Mouse (Mus musculus): ENCODE results near the gene Mef2b. TPM values are rescaled to one million over a fixed set of nuclear protein-coding genes. Genes with fewer than 3 reads are reported as not detected.
"Not testable (repeated sequence)": the region's sequence is repeated elsewhere in the genome, so short reads cannot be mapped to it uniquely, and the experiment has no call there.

Gene Mef2b
- polyA plus RNA-seq, 1 experiment, result 0.16 TPM

DNA sequence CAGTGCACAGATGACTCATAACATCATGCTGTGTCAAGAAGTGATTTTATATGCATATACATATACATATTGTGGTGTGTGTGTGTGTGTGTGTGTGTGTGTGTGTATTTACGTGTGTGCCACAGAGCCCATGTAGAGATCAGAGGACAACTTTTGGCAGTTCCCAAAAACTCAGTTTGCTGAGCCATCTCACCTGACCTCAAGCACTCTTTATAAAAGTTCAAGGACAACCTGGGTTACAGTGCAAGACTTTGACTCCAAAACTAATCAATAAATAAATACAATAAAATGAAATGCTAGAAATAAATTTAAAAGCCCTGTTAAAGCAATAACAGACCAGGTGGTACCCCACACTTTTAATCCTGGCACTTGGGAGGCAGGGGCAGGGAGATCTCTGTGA lies 71.8 kb downstream of the Mef2b start:
- TF ChIP-seq CTCF (conservative IDR thresholded peaks at IDR 0.05; ENCODE audit: insufficient read depth, insufficient read length, low read depth, low read length), result no peak
- TF ChIP-seq POLR2A (IDR thresholded peaks at IDR 0.05; ENCODE audit: low read depth, low read length), result no peak
- peak overlapping the region; percentile 57 for H3K27ac ChIP-seq (ENCODE audit: insufficient read depth, low read depth, low read length)
- WGBS, result 27% methylated on average over 1 of the region's 1 CpGs
- peak overlapping the region; percentile 68 for H3K4me3 ChIP-seq (ENCODE audit: insufficient read depth, low read depth, low read length)
- H3K36me3 ChIP-seq (ENCODE audit: control insufficient read depth, insufficient read depth, low read length), result no peaks in the 10 kb centered on the region
- H3K27me3 ChIP-seq (replicated peaks; ENCODE audit: control insufficient read depth, insufficient read depth, low read length), result no peaks in the 10 kb centered on the region
- H3K4me1 ChIP-seq (ENCODE audit: control insufficient read depth, insufficient read depth, low read length), result peaks cover 17% of the 10 kb centered on the region; the same call in 1 of the 2 replicates
- DNase-seq, result no peak

DNA sequence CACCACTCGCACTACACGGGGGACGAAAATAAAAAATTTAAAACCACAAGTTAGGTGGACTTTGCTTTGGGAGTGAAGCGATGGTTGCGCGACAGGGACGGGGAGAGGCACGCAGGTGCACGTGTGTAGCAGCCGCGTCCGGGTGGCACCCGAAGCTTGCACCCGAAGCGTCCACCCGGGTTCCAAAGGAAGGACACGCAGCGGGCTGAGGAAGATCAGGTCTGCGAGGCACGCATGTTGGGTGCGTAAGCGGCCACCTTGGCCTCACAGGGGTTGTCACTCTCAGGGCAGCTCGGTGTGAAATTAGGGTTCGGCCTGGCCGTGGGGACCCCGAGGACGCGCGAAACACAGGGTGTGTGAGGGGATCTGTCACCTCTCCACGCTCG lies 72.2 kb downstream of the Mef2b start:
- H3K27ac ChIP-seq (ENCODE audit: insufficient read depth, low read depth, low read length), result peak overlapping the region; percentile 57

DNA sequence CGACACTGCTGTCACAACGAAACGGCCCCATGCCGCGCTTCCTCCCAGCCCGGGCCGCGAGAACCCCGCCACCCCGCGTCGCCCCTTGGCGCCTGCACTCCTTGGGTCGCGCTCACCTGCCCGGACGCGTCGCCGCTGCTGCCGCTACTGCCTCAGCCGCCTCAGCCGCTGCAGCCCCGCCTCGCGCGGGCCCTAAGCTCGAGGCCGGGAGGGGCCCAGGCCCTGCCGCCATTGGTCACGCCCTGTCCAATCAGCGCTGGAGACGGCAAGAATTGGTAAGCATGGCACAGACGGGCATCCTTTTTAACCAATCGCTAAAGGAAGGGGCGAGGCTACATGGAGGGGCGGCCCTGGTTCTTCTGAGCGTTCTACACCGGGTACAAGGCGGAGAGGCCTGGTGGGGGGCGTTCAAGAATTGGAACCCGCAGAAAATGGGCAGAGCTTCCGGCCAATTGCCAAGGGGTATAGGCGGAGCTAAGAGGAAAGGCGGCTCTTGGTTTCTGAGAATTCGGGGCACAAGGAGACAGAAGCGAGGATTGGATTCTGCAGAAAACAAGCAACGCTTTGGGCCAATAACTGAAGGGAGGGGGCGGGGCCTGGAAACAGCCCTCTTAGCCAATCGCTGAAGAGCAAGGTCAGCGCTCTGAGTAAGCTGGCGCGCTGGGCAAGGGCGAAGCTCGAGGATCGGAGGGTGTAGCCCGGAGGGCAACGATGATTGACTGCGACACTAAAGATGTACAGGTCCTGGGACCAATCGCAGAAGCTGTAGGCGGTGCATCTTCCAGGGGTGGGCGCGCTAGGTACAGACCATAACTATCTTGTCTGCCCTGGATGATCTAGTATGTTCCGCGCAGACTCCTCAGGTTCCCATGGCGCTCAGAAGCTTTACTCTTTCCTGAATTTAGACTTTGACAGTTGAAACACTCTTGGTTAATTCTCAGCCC lies 72.9 kb downstream of the Mef2b start, which contains the start of gene Slc25a42:
Gene Slc25a42 (minus strand): TSS at position 194 of the 944 bp plus-strand sequence.
- DNase-seq, result peak; percentile 100
- peaks cover 29% of the 10 kb centered on the region; the same call in 1 of the 2 replicates for H3K4me1 ChIP-seq (ENCODE audit: control insufficient read depth, insufficient read depth, low read length)
- H3K36me3 ChIP-seq (ENCODE audit: control insufficient read depth, insufficient read depth, low read length), result no peaks in the 10 kb centered on the region
- H3K27ac ChIP-seq (ENCODE audit: insufficient read depth, low read depth, low read length), result peak within 1 kb of the TSS; percentile 83
- no peaks in the 10 kb centered on the region for H3K27me3 ChIP-seq (replicated peaks; ENCODE audit: control insufficient read depth, insufficient read depth, low read length)
- H3K4me3 ChIP-seq (ENCODE audit: insufficient read depth, low read depth, low read length), result peak within 1 kb of the TSS; percentile 68
- TF ChIP-seq CTCF (conservative IDR thresholded peaks at IDR 0.05; ENCODE audit: insufficient read depth, insufficient read length, low read depth, low read length) (no peak), POLR2A (IDR thresholded peaks at IDR 0.05; ENCODE audit: low read depth, low read length) (peak; percentile 83)
- under 1% methylated on average over 66 of the region's 66 CpGs for WGBS

More for the DNA sequence above, 72.2 kb downstream of the Mef2b start:
- H3K4me1 ChIP-seq (ENCODE audit: control insufficient read depth, insufficient read depth, low read length), result peaks cover 22% of the 10 kb centered on the region; the same call in 1 of the 2 replicates
- H3K4me3 ChIP-seq (ENCODE audit: insufficient read depth, low read depth, low read length), result peak overlapping the region; percentile 68
- TF ChIP-seq CTCF (conservative IDR thresholded peaks at IDR 0.05; ENCODE audit: insufficient read depth, insufficient read length, low read depth, low read length) (no peak), POLR2A (IDR thresholded peaks at IDR 0.05; ENCODE audit: low read depth, low read length) (no peak)
- H3K36me3 ChIP-seq (ENCODE audit: control insufficient read depth, insufficient read depth, low read length), result no peaks in the 10 kb centered on the region
- 1% methylated on average over 31 of the region's 31 CpGs for WGBS
- peak; percentile 42 for DNase-seq
- H3K27me3 ChIP-seq (replicated peaks; ENCODE audit: control insufficient read depth, insufficient read depth, low read length), result no peaks in the 10 kb centered on the region

GRCm38 (mm10) chr8:70214411-70214810 lies 74.9 kb downstream of the Mef2b start:
- H3K4me3 ChIP-seq (ENCODE audit: insufficient read depth, low read depth, low read length), result no peak overlapping the region
- WGBS, result 67% methylated on average over 3 of the region's 3 CpGs
- H3K27me3 ChIP-seq (replicated peaks; ENCODE audit: control insufficient read depth, insufficient read depth, low read length), result no peaks in the 10 kb centered on the region
- no peak for DNase-seq
- 0 out of 2 replicates have a peak overlapping the region, but pooled peaks have one; percentile 21 for H3K27ac ChIP-seq (ENCODE audit: insufficient read depth, low read depth, low read length)
- peaks cover 40% of the 10 kb centered on the region; the same call in 1 of the 2 replicates for H3K4me1 ChIP-seq (ENCODE audit: control insufficient read depth, insufficient read depth, low read length)
- no peaks in the 10 kb centered on the region for H3K36me3 ChIP-seq (ENCODE audit: control insufficient read depth, insufficient read depth, low read length)
- TF ChIP-seq CTCF (conservative IDR thresholded peaks at IDR 0.05; ENCODE audit: insufficient read depth, insufficient read length, low read depth, low read length) (no peak), POLR2A (IDR thresholded peaks at IDR 0.05; ENCODE audit: low read depth, low read length) (no peak)

- WGBS, result 80% methylated on average over 5 of the region's 5 CpGs
- H3K27me3 ChIP-seq (replicated peaks; ENCODE audit: control insufficient read depth, insufficient read depth, low read length), result no peaks in the 10 kb centered on the region
- no peak overlapping the region for H3K27ac ChIP-seq (ENCODE audit: insufficient read depth, low read depth, low read length)
- H3K4me1 ChIP-seq (ENCODE audit: control insufficient read depth, insufficient read depth, low read length), result peaks cover 44% of the 10 kb centered on the region; the same call in 1 of the 2 replicates
- DNase-seq, result no peak
- TF ChIP-seq CTCF (conservative IDR thresholded peaks at IDR 0.05; ENCODE audit: insufficient read depth, insufficient read length, low read depth, low read length) (no peak), POLR2A (IDR thresholded peaks at IDR 0.05; ENCODE audit: low read depth, low read length) (no peak)
- H3K4me3 ChIP-seq (ENCODE audit: insufficient read depth, low read depth, low read length), result no peak overlapping the region
- no peaks in the 10 kb centered on the region for H3K36me3 ChIP-seq (ENCODE audit: control insufficient read depth, insufficient read depth, low read length)
These were observed 75.6 kb downstream of the Mef2b start for GRCm38 (mm10) chr8:70215092-70215491.

DNA sequence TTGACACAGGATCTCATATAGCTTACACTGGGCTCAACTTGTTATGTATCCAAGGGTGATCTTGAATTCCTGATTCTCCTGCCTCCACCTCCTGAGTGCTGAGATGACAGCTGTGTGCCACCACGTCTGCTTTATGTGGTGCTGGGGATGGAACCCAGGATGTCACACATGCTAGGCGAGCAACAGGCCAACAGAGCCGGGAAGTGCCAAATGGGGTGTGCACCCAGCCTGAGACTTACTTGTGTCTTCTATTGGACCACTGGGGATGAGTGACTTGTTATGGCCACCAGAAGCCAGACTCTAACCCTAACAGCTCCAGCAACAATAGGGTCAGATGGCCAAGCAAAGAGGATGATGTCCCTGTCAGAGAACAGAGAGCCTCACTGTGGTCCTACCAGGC lies 76.7 kb downstream of the Mef2b start:
- H3K4me3 ChIP-seq (ENCODE audit: insufficient read depth, low read depth, low read length); DNase-seq; H3K27ac ChIP-seq (ENCODE audit: insufficient read depth, low read depth, low read length); H3K27me3 ChIP-seq (replicated peaks; ENCODE audit: control insufficient read depth, insufficient read depth, low read length); H3K36me3 ChIP-seq (ENCODE audit: control insufficient read depth, insufficient read depth, low read length): not testable (repeated sequence)
- H3K4me1 ChIP-seq (ENCODE audit: control insufficient read depth, insufficient read depth, low read length), result peaks cover 50% of the 10 kb centered on the region
- WGBS, result 70% methylated on average over 3 of the region's 3 CpGs

DNA sequence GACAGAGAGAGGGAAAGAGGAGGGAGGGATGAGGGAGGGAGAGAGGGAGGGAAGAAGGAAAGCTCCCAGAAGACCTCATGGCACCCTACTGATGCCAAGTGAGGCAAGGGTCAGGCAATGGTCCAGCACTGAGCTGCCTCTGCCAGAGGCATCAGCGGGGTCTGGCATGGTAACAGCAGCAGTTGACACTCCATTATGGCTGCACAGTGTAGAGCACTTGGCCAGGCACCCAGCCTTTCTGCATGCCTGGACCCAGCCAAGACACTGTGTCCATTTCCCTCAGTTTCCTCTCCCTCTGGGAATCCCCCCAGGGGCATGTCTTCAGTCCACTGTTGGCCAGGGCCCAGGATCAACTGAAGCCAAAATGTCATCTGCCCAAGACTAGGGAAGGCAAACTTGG lies 77.1 kb downstream of the Mef2b start:
- no peaks in the 10 kb centered on the region for H3K27me3 ChIP-seq (replicated peaks; ENCODE audit: control insufficient read depth, insufficient read depth, low read length)
- peak; percentile 94 for DNase-seq
- 20% methylated on average over 1 of the region's 1 CpGs for WGBS

More for the DNA sequence above, 77.1 kb downstream of the Mef2b start:
- no peaks in the 10 kb centered on the region for H3K36me3 ChIP-seq (ENCODE audit: control insufficient read depth, insufficient read depth, low read length)
- peak overlapping the region; percentile 98 for H3K27ac ChIP-seq (ENCODE audit: insufficient read depth, low read depth, low read length)
- H3K4me3 ChIP-seq (ENCODE audit: insufficient read depth, low read depth, low read length), result no peak overlapping the region
- H3K4me1 ChIP-seq (ENCODE audit: control insufficient read depth, insufficient read depth, low read length), result peaks cover 50% of the 10 kb centered on the region
- no peak for TF ChIP-seq POLR2A (IDR thresholded peaks at IDR 0.05; ENCODE audit: low read depth, low read length)
- no peak for TF ChIP-seq CTCF (conservative IDR thresholded peaks at IDR 0.05; ENCODE audit: insufficient read depth, insufficient read length, low read depth, low read length)

Other genes with a start within 250 kb of the Mef2b start
- gene Tssk6, start 237.5 kb upstream of the Mef2b start, polyA plus RNA-seq (2012; rRNA removed), result 1.3 and 1.5 TPM in 2 replicates
- 283 and 372 TPM in 2 replicates for gene Ndufa13, start 237.2 kb upstream of the Mef2b start, polyA plus RNA-seq (2012; rRNA removed)
- gene Yjefn3, start 237.0 kb upstream of the Mef2b start, polyA plus RNA-seq (2012; rRNA removed), result 3.9 and 5.6 TPM in 2 replicates
- 60.1 and 60.9 TPM in 2 replicates for gene Gatad2a, start 143.3 kb upstream of the Mef2b start, polyA plus RNA-seq (2012; rRNA removed)
- gene Mau2, start 97.0 kb upstream of the Mef2b start, polyA plus RNA-seq (2012; rRNA removed), result 47.1 and 63.3 TPM in 2 replicates
- gene Sugp1, start 96.9 kb upstream of the Mef2b start, polyA plus RNA-seq (2012; rRNA removed), result 9.0 and 10.9 TPM in 2 replicates
- gene Tm6sf2, start 66.8 kb upstream of the Mef2b start, polyA plus RNA-seq (2012; rRNA removed), result 30.2 and 37.5 TPM in 2 replicates
- 0.05 and 0.08 TPM in 2 replicates for gene Hapln4, start 56.3 kb upstream of the Mef2b start, polyA plus RNA-seq (2012; rRNA removed)
- 0.04 and 0.06 TPM in 2 replicates for gene Ncan, start 18.8 kb upstream of the Mef2b start, polyA plus RNA-seq (2012; rRNA removed)
- 13.8 and 14.8 TPM in 2 replicates for gene Nr2c2ap, start 8.4 kb upstream of the Mef2b start, polyA plus RNA-seq (2012; rRNA removed)
- gene Rfxank, start 557 bp upstream of the Mef2b start, polyA plus RNA-seq (2012; rRNA removed), result 29.9 and 31.9 TPM in 2 replicates
- gene Borcs8, start 212 bp upstream of the Mef2b start, polyA plus RNA-seq (2012; rRNA removed), result 107 and 111 TPM in 2 replicates
- gene Tmem161a, start 32.6 kb downstream of the Mef2b start, polyA plus RNA-seq (2012; rRNA removed), result 85.2 and 115 TPM in 2 replicates
- 129 and 132 TPM in 2 replicates for gene Slc25a42, start 72.6 kb downstream of the Mef2b start, polyA plus RNA-seq (2012; rRNA removed)
- gene Sugp2, start 94.5 kb downstream of the Mef2b start, polyA plus RNA-seq (2012; rRNA removed), result 18.9 and 20.2 TPM in 2 replicates
- 14.2 and 14.4 TPM in 2 replicates for gene Armc6, start 94.8 kb downstream of the Mef2b start, polyA plus RNA-seq (2012; rRNA removed)
- gene Homer3, start 143.1 kb downstream of the Mef2b start, polyA plus RNA-seq (2012; rRNA removed), result 22.4 and 23.7 TPM in 2 replicates
- gene Ddx49, start 162.8 kb downstream of the Mef2b start, polyA plus RNA-seq (2012; rRNA removed), result 38.8 and 42.0 TPM in 2 replicates
- gene Cope, start 162.8 kb downstream of the Mef2b start, polyA plus RNA-seq (2012; rRNA removed), result 277 and 300 TPM in 2 replicates
- gene Cers1, start 176.1 kb downstream of the Mef2b start, polyA plus RNA-seq (2012; rRNA removed), result 0.58 and 0.66 TPM in 2 replicates
- gene Gdf1, start 190.1 kb downstream of the Mef2b start, polyA plus RNA-seq (2012; rRNA removed), result 0.08 TPM in 1 of 2 replicates, not detected in the other
- 25.8 and 27.4 TPM in 2 replicates for gene Upf1, start 213.6 kb downstream of the Mef2b start, polyA plus RNA-seq (2012; rRNA removed)
- 1.6 and 2.8 TPM in 2 replicates for gene Comp, start 233.8 kb downstream of the Mef2b start, polyA plus RNA-seq (2012; rRNA removed)